Mouse (Mus musculus): ENCODE results near the gene Shisa6.

The Shisa6 gene

DNA sequence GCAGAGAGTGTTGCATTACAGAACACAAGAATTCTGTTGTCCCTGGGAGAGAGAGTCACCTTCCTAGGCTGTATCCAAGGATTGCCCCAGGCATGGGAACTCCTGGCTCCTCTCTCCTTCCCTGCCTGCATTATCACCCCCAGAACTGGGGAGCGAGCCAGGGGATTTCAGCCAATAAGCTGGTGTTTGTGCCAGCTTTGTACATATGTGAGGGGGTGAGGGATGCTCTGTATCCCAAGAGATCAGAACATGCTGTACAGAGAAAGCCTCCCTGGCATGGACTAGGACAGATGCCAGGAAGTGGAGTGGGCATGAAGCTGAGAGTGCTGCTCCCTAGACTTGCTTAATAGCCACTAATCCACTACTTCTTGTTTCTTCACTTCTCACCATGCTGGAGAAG is 303.6 kb downstream of the Shisa6 start:
- no peak for DNase-seq

DNA sequence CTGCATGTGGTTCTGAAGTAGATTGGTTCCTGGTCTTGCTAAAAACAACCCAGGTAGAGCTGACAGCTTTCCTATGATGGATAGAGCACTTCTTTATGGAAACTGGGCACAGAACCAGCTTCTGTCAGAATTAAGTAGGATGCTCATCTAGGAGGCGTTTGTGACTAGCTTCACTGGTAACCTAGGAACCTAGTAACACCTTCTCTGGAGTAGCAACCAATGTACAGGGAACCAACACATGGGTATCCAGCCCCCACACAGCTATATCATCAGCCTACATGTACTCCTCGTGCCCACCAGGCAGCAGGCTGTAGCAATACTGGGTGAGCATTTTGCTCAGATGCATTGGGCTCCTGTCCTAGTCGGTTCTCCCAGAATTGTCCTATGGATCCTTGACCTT is 307.3 kb downstream of the Shisa6 start:
- no peak for DNase-seq

GRCm38 (mm10) chr11:66188627-66189287 is 337.0 kb downstream of the Shisa6 start:
- DNase-seq: peak; percentile 81

- no peak for DNase-seq
Measured at GRCm38 (mm10) chr11:66188146-66188545, 337.6 kb downstream of the Shisa6 start.

GRCm38 (mm10) chr11:66177781-66178180 is 348.0 kb downstream of the Shisa6 start:
- no peak for DNase-seq

- peak; percentile 69 for DNase-seq
Measured at GRCm38 (mm10) chr11:66167801-66168651, 357.7 kb downstream of the Shisa6 start, which contains the start of gene Dnah9. Gene Dnah9, minus strand, starts transcription at chr11:66168551.

DNA sequence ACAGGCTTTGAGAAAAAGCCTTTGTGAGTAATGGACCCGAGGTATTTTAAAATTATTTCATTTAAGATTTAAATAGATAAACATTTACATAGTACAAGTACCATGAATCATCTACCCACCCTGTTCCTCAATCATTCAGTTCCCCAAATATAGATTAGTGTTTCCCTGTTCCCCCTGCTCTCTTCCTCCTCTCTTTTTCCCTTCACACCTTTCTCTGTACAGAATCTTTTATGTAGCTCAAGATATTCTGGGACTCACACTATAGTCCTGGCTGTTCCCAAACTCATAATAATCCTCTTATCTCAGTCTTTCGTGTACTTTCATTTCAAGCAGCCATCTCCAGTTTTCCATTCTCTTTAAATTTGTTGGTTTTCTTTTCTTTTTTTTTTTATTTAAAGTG is 361.7 kb downstream of the Shisa6 start:
- DNase-seq: no peak
